ENCODE assay signal across 8 mouse cellular contexts in genomic region chr17:25014841-25015570, GRCm38 (mm10). TPM values are rescaled to one million over a fixed set of nuclear protein-coding genes. Genes with fewer than 3 reads are reported as not detected.
DNase-seq lines count a peak whose midpoint lies in the region; ATAC-seq and TF ChIP-seq lines count a peak whose summit lies in the region.

No protein-coding gene starts in this region.

- no peak overlapping the region for H3K27ac ChIP-seq in ES-Bruce4 (ENCODE audit: insufficient read depth, low read length)
- H3K27ac ChIP-seq in heart, embryonic 13.5 days (replicated peaks), result peak overlapping the region; percentile 94
- peak overlapping the region; percentile 86 for H3K27ac ChIP-seq in lung, embryonic 14.5 days (ENCODE audit: low read depth)

- TF ChIP-seq EP300 in ES-Bruce4 (IDR thresholded peaks at IDR 0.05; ENCODE audit: insufficient read depth, low read depth, low read length), result no peak

- WGBS in heart, embryonic 13.5 days, result under 1% methylated on average over 39 of the region's 39 CpGs
- WGBS in lung, embryonic 14.5 days, result under 1% methylated on average over 39 of the region's 39 CpGs

- ATAC-seq in heart, embryonic 13.5 days (ENCODE audit: extremely low read depth, insufficient number of reproducible peaks, low FRiP score, low TSS enrichment), result no peak
- peak; percentile 17; the same call in 1 of the 2 replicates for ATAC-seq in lung, embryonic 14.5 days (ENCODE audit: insufficient read depth)
- ATAC-seq in activated CD4-positive, CD25-positive, alpha-beta regulatory T cell, adult 4 months, result no peak

- no peaks in the 10 kb centered on the region for H3K4me1 ChIP-seq in ES-Bruce4 (ENCODE audit: control insufficient read depth, insufficient read depth, low read length)
- peaks cover 46% of the 10 kb centered on the region for H3K4me1 ChIP-seq in erythroblast, embryonic 14.5 days (ENCODE audit: control insufficient read depth)
- peaks cover 21% of the 10 kb centered on the region for H3K4me1 ChIP-seq in heart, embryonic 13.5 days
- 0 out of 2 replicates have a peak, but pooled peaks cover 4% of the 10 kb centered on the region for H3K4me1 ChIP-seq in lung, embryonic 14.5 days (ENCODE audit: insufficient read depth)

- no peak for TF ChIP-seq CTCF in ES-Bruce4 (IDR thresholded peaks at IDR 0.05; ENCODE audit: low read depth, low read length)
- TF ChIP-seq CTCF in lung, embryonic 14.5 days (IDR thresholded peaks at IDR 0.05; ENCODE audit: low read depth), result no peak

- H3K9ac ChIP-seq in ES-Bruce4 (ENCODE audit: low read depth, poor library complexity, severe bottlenecking), result peak overlapping the region; percentile 86
- peak overlapping the region; percentile 97 for H3K9ac ChIP-seq in heart, embryonic 13.5 days
- H3K9ac ChIP-seq in lung, embryonic 14.5 days, result peak overlapping the region; percentile 86

- H3K4me3 ChIP-seq in ES-Bruce4 (ENCODE audit: low read depth, low read length), result peak overlapping the region; percentile 84
- peak overlapping the region; percentile 90 for H3K4me3 ChIP-seq in erythroblast, embryonic 14.5 days (replicated peaks)
- peak overlapping the region; percentile 87 for H3K4me3 ChIP-seq in heart, embryonic 13.5 days
- peak overlapping the region; percentile 98 for H3K4me3 ChIP-seq in lung, embryonic 14.5 days (ENCODE audit: low read depth, low read length)

- H3K36me3 ChIP-seq in ES-Bruce4 (ENCODE audit: control insufficient read depth, insufficient read depth, low read length, poor library complexity, severe bottlenecking), result peaks cover 15% of the 10 kb centered on the region
- H3K36me3 ChIP-seq in erythroblast, embryonic 14.5 days (ENCODE audit: control insufficient read depth), result peaks cover 50% of the 10 kb centered on the region
- H3K36me3 ChIP-seq in heart, embryonic 13.5 days, result peaks cover 33% of the 10 kb centered on the region
- peaks cover 25% of the 10 kb centered on the region for H3K36me3 ChIP-seq in lung, embryonic 14.5 days (ENCODE audit: insufficient read depth)

- no peak for TF ChIP-seq POLR2A in ES-Bruce4 (IDR thresholded peaks at IDR 0.05; ENCODE audit: insufficient read depth, low read length)

- peak overlapping the region; percentile 95 for H3K4me2 ChIP-seq in heart, embryonic 13.5 days
- H3K4me2 ChIP-seq in lung, embryonic 14.5 days, result peak overlapping the region; percentile 90

- H3K27me3 ChIP-seq in ES-Bruce4 (ENCODE audit: control insufficient read depth, insufficient read depth, low read length, poor library complexity, severe bottlenecking), result no peaks in the 10 kb centered on the region
- no peaks in the 10 kb centered on the region for H3K27me3 ChIP-seq in erythroblast, embryonic 14.5 days (ENCODE audit: control insufficient read depth)
- H3K27me3 ChIP-seq in heart, embryonic 13.5 days (replicated peaks), result no peaks in the 10 kb centered on the region
- H3K27me3 ChIP-seq in lung, embryonic 14.5 days (ENCODE audit: insufficient read depth, low read length), result no peaks in the 10 kb centered on the region

- DNase-seq in adrenal gland, postnatal 10 days, result peak; percentile 67
- DNase-seq in kidney, postnatal 14 days, result peak; percentile 65
- DNase-seq in lung, embryonic 14.5 days, result peak; percentile 59
- DNase-seq in right cerebral cortex, adult 18-20 months, result peak; percentile 39

- H3K9me3 ChIP-seq in ES-Bruce4 (replicated peaks; ENCODE audit: control insufficient read depth, insufficient read depth, low read length, poor library complexity, severe bottlenecking), result no peaks in the 10 kb centered on the region
- no peaks in the 10 kb centered on the region for H3K9me3 ChIP-seq in erythroblast, embryonic 14.5 days (ENCODE audit: control insufficient read depth, low read length)
- no peaks in the 10 kb centered on the region for H3K9me3 ChIP-seq in heart, embryonic 13.5 days
- H3K9me3 ChIP-seq in lung, embryonic 14.5 days (ENCODE audit: low read depth, low read length), result no peaks in the 10 kb centered on the region

RNA-seq across cellular contexts. Expression of gene Cramp1l, which starts 0.6 kb away (rescaled TPM):
- 18.1 and 19.4 TPM in 2 replicates for polyA plus RNA-seq in ES-Bruce4 (2011; ENCODE audit: insufficient read depth, insufficient read length, low read depth, missing spikeins)
- 10 to 100 TPM; 18.7 to 20.0 TPM for total RNA-seq in adrenal gland, postnatal 10 days (2021)
- 1.1 and 1.5 TPM in 2 replicates for polyA plus RNA-seq in erythroblast, embryonic 14.5 days (2012)
- 4.0 and 4.4 TPM in 2 replicates for polyA plus RNA-seq in heart, embryonic 13.5 days (2015; fragmentation: Nextera tagmentation; extraction: Ambion mirVana)
- polyA plus RNA-seq in lung, embryonic 14.5 days (2014; fragmentation: Nextera tagmentation; extraction: Ambion mirVana), result 8.7 and 9.8 TPM in 2 replicates
- polyA plus RNA-seq in activated CD4-positive, CD25-positive, alpha-beta regulatory T cell, adult 4 months (2017; shearing (Covaris generic)), result 10 to 100 TPM; 12.6 to 17.1 TPM

RNA-seq across cellular contexts. Expression of gene Ift140, which starts 0.9 kb away (rescaled TPM):
- 24.2 and 32.6 TPM in 2 replicates for polyA plus RNA-seq in ES-Bruce4 (2011; ENCODE audit: insufficient read depth, insufficient read length, low read depth, missing spikeins)
- 10 to 100 TPM; 25.0 to 28.2 TPM for total RNA-seq in adrenal gland, postnatal 10 days (2021)
- 0.97 and 1.0 TPM in 2 replicates for polyA plus RNA-seq in erythroblast, embryonic 14.5 days (2012)
- 11.7 and 13.4 TPM in 2 replicates for polyA plus RNA-seq in heart, embryonic 13.5 days (2015; fragmentation: Nextera tagmentation; extraction: Ambion mirVana)
- 16.9 and 18.0 TPM in 2 replicates for polyA plus RNA-seq in lung, embryonic 14.5 days (2014; fragmentation: Nextera tagmentation; extraction: Ambion mirVana)
- polyA plus RNA-seq in activated CD4-positive, CD25-positive, alpha-beta regulatory T cell, adult 4 months (2017; shearing (Covaris generic)), result 10 to 100 TPM; 14.5 TPM

RNA-seq across cellular contexts. Expression of gene Jpt2, which starts 54.5 kb away (rescaled TPM):
- 220 and 226 TPM in 2 replicates for polyA plus RNA-seq in ES-Bruce4 (2011; ENCODE audit: insufficient read depth, insufficient read length, low read depth, missing spikeins)
- 10 to 100 TPM; 38.4 to 44.4 TPM for total RNA-seq in adrenal gland, postnatal 10 days (2021)
- 0.83 and 1.0 TPM in 2 replicates for polyA plus RNA-seq in erythroblast, embryonic 14.5 days (2012)
- polyA plus RNA-seq in heart, embryonic 13.5 days (2015; fragmentation: Nextera tagmentation; extraction: Ambion mirVana), result 122 and 123 TPM in 2 replicates
- 140 and 142 TPM in 2 replicates for polyA plus RNA-seq in lung, embryonic 14.5 days (2014; fragmentation: Nextera tagmentation; extraction: Ambion mirVana)
- polyA plus RNA-seq in activated CD4-positive, CD25-positive, alpha-beta regulatory T cell, adult 4 months (2017; shearing (Covaris generic)), result 10 to 100 TPM; 27.9 to 35.8 TPM

Comparison
In these comparisons a context has a peak if more than half of its experiments do, and no peak if none do; other contexts are left out.
1. RNA of gene Jpt2, which starts 54.5 kb away (polyA plus RNA-seq): 220 to 226 TPM in ES-Bruce4, 140 to 142 TPM in lung, embryonic 14.5 days, 122 to 123 TPM in heart, embryonic 13.5 days and 27.9 to 35.8 TPM in activated CD4-positive, CD25-positive, alpha-beta regulatory T cell, adult 4 months; 0.83 to 1.0 TPM in erythroblast, embryonic 14.5 days; every median in the first group is over 10 times any median in the second.
2. Peak in every context shown above with its lines, with median percentiles within 50 percentile points of each other: H3K4me3 ChIP-seq, H3K9ac ChIP-seq and DNase-seq.